Mouse (Mus musculus): Measurements from ENCODE around the gene Nat8f2. TPM values are rescaled to one million over a fixed set of nuclear protein-coding genes. Genes with fewer than 3 reads are reported as not detected.

Gene Nat8f2
- total RNA-seq, 2 experiments from 2014 or later: 1.9 to 2.5 TPM

DNA sequence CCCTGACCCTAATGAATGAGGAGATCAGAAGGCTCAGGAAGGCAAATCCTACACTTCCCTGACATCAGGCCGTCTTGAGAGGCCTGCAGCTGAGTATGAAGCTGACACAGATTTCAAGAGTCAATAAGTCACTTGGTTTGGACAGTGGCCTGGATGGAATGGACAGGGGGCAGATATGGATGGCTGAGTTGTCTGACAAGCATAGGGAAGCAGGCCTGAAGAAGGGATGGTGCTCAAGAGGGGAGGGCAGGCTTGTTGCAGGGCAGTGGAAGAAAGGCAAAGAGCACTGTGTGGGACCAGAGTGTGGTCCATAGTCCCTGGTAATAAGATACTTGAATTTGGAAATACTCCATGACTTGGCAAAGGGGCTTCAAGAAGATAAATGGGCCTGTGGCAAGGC, 39.5 kb downstream of the Nat8f2 start:
- DNase-seq (ENCODE audit: extremely low spot score in 1 of 2, low spot score in 1 of 2): no peak

GRCm38 (mm10) chr6:85825886-85826285, 43.1 kb downstream of the Nat8f2 start:
- no peak for DNase-seq (ENCODE audit: extremely low spot score in 1 of 2, low spot score in 1 of 2)

DNA sequence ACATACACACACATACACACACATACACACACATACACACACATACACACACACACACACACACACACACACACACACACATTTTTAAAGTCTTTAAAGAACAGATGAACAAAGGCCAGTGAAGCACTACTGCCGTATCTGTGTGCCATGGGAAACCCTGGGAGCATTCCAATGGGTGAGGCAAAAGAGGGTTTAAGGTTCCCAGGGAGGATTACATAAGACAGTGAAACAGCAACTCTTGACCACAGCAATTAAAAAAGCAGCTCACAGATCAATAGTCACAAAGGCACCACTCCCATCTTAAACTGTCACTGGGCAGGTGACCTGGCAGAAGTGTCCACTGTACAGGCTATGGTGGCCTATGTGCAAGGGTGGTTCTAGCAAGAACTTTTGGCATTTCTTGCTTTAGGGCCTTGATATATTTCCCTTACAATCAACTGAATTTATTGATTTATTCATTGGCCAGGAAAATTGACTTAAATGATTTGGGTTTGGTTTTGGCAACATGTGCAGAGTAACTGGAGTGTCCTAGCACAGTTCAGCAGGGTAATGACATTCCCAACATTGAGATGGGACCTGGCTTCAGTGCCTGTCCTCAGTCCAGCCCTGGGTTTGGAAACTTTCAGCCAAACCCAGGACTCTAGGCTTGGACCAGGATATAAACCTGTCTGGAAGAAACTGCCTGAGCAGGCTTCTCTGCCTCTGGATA, 45.4 kb downstream of the Nat8f2 start:
- DNase-seq (ENCODE audit: extremely low spot score in 1 of 2, low spot score in 1 of 2): no peak

DNA sequence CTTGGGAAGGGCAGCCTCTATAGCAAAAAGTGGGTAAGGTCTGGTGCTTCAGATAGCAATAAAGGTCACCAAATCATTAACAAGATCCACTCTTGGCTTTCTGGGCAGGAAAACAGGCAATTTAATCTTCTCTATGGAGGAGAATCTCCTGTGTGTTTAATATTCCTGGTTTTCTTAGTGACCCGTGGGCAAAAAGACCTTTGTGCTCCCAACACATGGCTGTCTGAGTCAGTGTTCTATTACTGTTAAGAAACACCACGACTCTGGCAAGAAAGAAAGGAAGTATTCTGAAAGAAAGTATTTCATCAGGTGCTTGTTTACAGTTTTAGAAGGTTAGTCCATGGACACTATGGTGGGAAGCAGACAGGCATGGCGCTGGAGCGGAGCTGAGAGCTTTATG, 46.7 kb downstream of the Nat8f2 start:
- DNase-seq (ENCODE audit: extremely low spot score in 1 of 2, low spot score in 1 of 2): no peak

GRCm38 (mm10) chr6:85820837-85821236, 48.1 kb downstream of the Nat8f2 start, which contains the start of the genes Nat8f6 and Nat8f5:
TSS of gene Nat8f6 (minus strand) at chr6:85820954.
TSS of gene Nat8f5 (minus strand) at chr6:85820972.
- DNase-seq (ENCODE audit: extremely low spot score in 1 of 2, low spot score in 1 of 2): no peak

DNA sequence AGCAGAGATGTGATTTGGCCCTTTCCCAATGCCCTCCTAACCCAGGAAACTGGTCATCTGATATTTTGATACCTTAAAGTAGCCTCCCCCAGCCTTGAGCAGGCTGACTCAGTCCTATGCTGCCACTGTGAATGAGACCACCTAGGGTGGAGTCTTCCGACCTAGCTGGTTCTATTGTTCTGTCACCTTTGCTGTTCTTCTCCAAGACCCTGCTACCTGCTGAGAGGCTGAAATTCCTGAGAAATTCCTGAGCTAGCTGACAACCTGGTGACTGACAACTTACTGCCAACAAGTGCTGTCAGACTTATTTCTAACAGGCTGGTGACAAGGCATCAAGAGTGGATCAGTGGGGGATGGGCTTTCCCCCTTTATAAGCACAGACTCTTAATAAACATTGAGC, 50.6 kb downstream of the Nat8f2 start:
- no peak for DNase-seq (ENCODE audit: extremely low spot score in 1 of 2, low spot score in 1 of 2)

Other genes with a start within 250 kb of the Nat8f2 start
- 1 to 10 TPM; 3.7 to 4.6 TPM for gene Nat8f7, start 156.0 kb downstream of the Nat8f2 start, total RNA-seq (2021)
- gene Nat8f3, start 103.4 kb downstream of the Nat8f2 start, total RNA-seq (2021): 1 to 10 TPM; 1.4 to 3.0 TPM
- 1 to 10 TPM; 1.3 TPM for gene Nat8f6, start 48.2 kb downstream of the Nat8f2 start, total RNA-seq (2021)
- 1 to 10 TPM; 5.3 to 6.9 TPM for gene Nat8f5, start 48.2 kb downstream of the Nat8f2 start, total RNA-seq (2021)
- 1 to 10 TPM; 2.7 to 4.2 TPM for gene Nat8, start 37.1 kb downstream of the Nat8f2 start, total RNA-seq (2021)
- gene Nat8f4, start 35.7 kb upstream of the Nat8f2 start, total RNA-seq (2021): 1 to 10 TPM; 7.9 to 8.6 TPM
- 10 to 100 TPM; 72.4 to 81.7 TPM for gene Tprkb, start 42.7 kb upstream of the Nat8f2 start, total RNA-seq (2021)
- 10 to 100 TPM; 29.6 to 32.7 TPM for gene Nat8f1, start 46.5 kb upstream of the Nat8f2 start, total RNA-seq (2021)
- gene Dusp11, start 92.5 kb upstream of the Nat8f2 start, total RNA-seq (2021): 10 to 100 TPM; 56.0 to 94.4 TPM
- not detected for gene Figla, start 147.0 kb upstream of the Nat8f2 start, total RNA-seq (2021)
- gene Add2, start 159.5 kb upstream of the Nat8f2 start, total RNA-seq (2021): 100 to 1,000 TPM; 279 to 295 TPM